Mouse (Mus musculus) brain, embryonic 14.5 days (tissue): ENCODE results near the gene Qrfpr. TPM values are rescaled to one million over a fixed set of nuclear protein-coding genes. Genes with fewer than 3 reads are reported as not detected.

Source experiments
- DNase-seq: peaks from one replicate; pipeline ENCODE4 v3.0.0-alpha.2; 2011; ENCODE audit warnings: low read depth
- CTCF ChIP-seq: fragments of 200-500 bp; IDR thresholded peaks from 2 replicates; pipeline ENCODE4 v1.5.1; 2012; ENCODE audit warnings: inconsistent platforms, mild to moderate bottlenecking, moderate library complexity, borderline replicate concordance; ENCODE audit not compliant: insufficient read depth, insufficient read length; ENCODE audit errors: extremely low read depth
- POLR2A ChIP-seq: fragments of 200-500 bp; IDR thresholded peaks from 2 replicates; pipeline ENCODE4 v1.6.1; 2012; ENCODE audit warnings: mild to moderate bottlenecking, inconsistent platforms, borderline replicate concordance; ENCODE audit not compliant: poor library complexity, insufficient read depth, insufficient read length, severe bottlenecking; ENCODE audit errors: extremely low read depth
- polyA plus RNA-seq: library from polyadenylated mRNA; depleted of rRNA; stranded (reverse); fragments of >200 nt; gene quantifications from 2 replicates; pipeline ENCODE4 v1.2.3, GENCODE M21; 2012

The Qrfpr gene
- polyA plus RNA-seq, 1 experiment: 1.4 TPM

- no peak for TF ChIP-seq POLR2A
- TF ChIP-seq CTCF: no peak
- no peak for DNase-seq
Measured at GRCm38 (mm10) chr3:36207520-36208264, 14.4 kb downstream of the Qrfpr start.

DNA sequence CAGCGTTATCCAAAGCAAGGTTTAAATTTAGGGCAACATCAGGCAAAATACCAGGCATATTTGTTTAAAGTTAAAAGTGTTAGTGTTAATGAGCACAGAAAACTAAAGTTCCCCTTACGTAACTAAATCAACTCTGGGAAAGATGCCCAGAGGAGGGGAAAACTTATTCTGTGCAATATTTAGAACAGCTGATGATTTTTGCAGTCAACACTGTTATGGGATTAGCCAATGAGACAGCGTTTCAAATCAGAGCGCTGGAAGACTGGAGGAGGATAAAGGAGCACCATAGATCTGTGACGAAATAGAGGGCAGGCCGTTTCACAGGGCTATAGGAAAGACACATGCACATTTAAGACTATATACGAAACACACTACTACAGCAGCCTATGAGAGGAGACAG, 19.2 kb downstream of the Qrfpr start:
- peak; percentile 31 for DNase-seq
- no peak for TF ChIP-seq CTCF
- no peak for TF ChIP-seq POLR2A

DNA sequence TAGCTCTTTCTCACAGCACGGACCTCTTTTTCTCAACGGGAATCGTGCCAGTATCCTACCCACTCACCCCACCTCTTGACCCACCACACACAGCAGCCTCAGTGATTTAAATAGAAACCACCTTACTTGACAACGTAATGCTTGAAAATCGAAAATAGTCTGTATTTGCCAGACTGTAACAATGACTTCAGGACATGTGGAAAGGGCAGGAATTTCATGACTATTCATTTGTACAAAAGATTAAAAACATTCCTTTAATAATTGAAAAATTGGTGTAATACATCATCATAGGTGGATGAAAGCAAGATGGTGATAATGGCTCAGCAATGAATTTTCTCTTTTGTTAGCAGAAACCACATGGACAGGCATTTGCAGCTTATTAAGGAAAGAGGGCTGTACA, 21.0 kb downstream of the Qrfpr start:
- peak; percentile 34 for DNase-seq
- TF ChIP-seq POLR2A: no peak
- TF ChIP-seq CTCF: no peak

- TF ChIP-seq POLR2A (no peak), CTCF (no peak)
- DNase-seq: no peak
Measured at GRCm38 (mm10) chr3:36189243-36189642, 32.9 kb downstream of the Qrfpr start.

- TF ChIP-seq POLR2A (no peak), CTCF (no peak)
- DNase-seq: no peak
Measured at GRCm38 (mm10) chr3:36186510-36186909, 35.6 kb downstream of the Qrfpr start.

DNA sequence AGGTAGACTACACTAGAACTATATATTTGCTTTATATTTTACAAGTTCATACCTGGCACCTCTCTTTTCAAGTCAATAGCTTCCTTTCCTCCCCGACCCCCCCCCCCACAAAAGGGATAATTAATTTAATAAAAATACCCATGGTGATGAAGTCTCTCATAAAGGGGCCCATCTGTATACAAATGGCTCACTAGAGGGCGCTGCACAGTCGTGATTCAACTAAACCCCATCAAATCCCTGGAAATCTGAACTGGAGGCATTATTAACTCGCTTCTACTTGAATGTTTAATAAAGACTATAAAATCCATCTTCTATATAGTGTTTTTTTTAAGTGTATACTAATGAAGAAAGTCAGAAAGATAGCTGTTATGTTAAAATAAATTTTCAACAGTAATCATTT, 40.6 kb downstream of the Qrfpr start:
- peak; percentile 83 for DNase-seq
- TF ChIP-seq CTCF (peak; percentile 70; the same call in 1 of the 2 replicates), POLR2A (no peak)

- no peak for DNase-seq
- no peak for TF ChIP-seq CTCF
- TF ChIP-seq POLR2A: no peak
Measured at GRCm38 (mm10) chr3:36173761-36174160, 48.4 kb downstream of the Qrfpr start.

GRCm38 (mm10) chr3:36171348-36171747, 50.8 kb downstream of the Qrfpr start:
- no peak for DNase-seq
- TF ChIP-seq POLR2A: no peak
- no peak for TF ChIP-seq CTCF

DNA sequence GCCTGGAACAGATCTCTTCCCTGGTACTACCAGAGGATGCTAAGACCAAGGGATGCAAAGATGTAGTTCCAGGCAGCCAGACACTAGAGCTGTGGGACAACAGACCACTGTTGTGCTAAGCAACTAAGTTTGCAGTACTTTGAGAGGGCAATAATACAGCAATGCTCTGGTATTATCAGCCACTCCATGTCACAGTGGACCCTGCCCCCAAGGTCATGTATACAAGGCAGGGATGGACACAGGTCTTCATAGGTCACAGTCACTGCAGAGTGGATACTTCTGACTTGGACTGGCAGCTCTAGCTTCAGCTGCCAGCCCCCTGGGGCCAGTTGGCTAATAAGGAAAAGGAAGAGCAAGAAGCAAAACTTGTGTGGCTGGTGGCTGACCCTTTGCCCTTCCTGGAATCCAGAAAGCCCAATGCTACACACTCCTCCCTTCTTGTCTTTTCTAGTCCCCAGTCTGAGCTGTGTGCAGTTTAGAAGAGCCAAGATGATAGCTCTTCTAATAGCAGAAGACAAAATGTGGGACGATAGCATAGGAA, 51.4 kb downstream of the Qrfpr start:
- DNase-seq: no peak
- TF ChIP-seq POLR2A (no peak), CTCF (no peak)

DNA sequence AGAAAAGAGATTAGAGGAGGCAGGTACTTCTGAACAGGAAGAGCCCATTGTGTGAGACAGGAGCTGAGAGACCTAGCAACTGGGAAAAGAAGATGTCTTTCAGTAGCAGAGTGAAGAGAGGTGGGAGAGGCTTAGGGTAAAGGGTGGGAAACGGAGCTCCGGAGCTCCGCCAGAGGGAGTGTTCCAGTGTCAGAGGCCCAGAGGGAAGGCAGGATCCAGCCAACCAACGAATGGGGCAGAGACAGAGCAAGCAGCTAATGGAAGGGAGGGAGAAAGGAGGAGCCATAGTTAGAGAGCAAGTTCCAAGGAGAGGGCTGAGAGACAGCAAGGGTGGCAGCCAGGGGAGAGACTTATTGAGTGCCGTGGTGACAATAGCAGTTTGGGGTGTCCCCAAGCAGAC, 66.8 kb downstream of the Qrfpr start:
- DNase-seq: peak; percentile 38
- TF ChIP-seq POLR2A (no peak), CTCF (0 out of 2 replicates have a peak, but pooled peaks have one; percentile 25)

- DNase-seq: peak; percentile 99
- TF ChIP-seq CTCF (no peak), POLR2A (peak; percentile 52; the same call in 1 of the 2 replicates)
Measured at GRCm38 (mm10) chr3:36150934-36151686, 71.0 kb downstream of the Qrfpr start, which contains the start of gene D3Ertd254e. Gene D3Ertd254e (plus strand): TSS chr3:36151017.

DNA sequence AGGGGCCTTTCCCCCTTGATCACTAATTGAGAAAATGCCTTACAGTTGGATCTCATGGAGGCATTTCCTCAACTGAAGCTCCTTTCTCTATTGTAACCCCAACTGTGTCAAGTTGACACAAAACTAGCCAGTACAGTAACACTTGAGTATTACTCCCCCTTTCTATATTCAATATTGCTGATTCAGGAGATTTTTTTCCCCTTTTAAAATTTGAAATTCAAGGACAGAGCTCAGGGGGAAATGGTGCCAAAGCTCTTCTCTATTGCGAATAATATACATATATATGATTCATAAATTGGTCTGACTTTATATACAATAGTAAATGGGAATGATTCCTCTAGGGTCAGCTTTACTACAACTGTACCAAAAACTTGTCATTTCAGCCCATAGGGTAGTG, 71.6 kb downstream of the Qrfpr start:
- no peak for DNase-seq
- TF ChIP-seq CTCF: no peak
- TF ChIP-seq POLR2A: no peak

GRCm38 (mm10) chr3:36138996-36139395, 83.1 kb downstream of the Qrfpr start:
- DNase-seq: no peak
- TF ChIP-seq CTCF (no peak), POLR2A (no peak)

GRCm38 (mm10) chr3:36138171-36138660, 83.9 kb downstream of the Qrfpr start:
- no peak for DNase-seq

DNA sequence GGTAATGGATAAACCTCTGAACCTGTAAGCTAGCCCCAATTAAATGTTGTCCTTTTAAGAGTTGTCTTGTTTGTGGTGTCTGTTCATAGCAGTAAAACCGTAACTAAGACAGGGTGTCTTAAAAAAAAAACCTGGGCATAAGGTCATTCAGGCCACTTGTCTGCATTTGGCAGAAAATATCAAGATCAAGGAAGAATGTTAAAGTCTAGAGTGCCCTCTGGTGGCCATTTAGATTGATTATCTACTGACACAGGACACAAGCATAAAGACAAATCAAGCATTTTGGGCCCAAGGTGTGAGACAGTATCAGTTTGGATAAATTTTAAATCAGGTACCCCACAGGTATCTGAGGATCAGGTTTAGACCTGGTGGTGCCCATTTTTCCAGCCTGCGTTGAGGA, 84.6 kb downstream of the Qrfpr start:
- peak; percentile 66 for DNase-seq
- no peak for TF ChIP-seq POLR2A
- no peak; the same call in 1 of the 2 replicates for TF ChIP-seq CTCF

More at GRCm38 (mm10) chr3:36138171-36138660, 83.9 kb downstream of the Qrfpr start:
- no peak for TF ChIP-seq POLR2A
- no peak for TF ChIP-seq CTCF
